Mouse (Mus musculus) testis, adult 2 months (tissue): ENCODE measurements at regions not wholly inside any gene's neighbourhood (a gene's known extent, or its start where the extent isn't known, plus 50 kb on each side); places are given as distances from the start of the nearest gene placed in this dataset.
A peak's percentile ranks its signal among the peaks of the same experiment; 100 is the strongest.

Source experiments
- H3K27ac ChIP-seq: fragments of 200-500 bp; 2 replicates; pipeline ENCODE4 v1.5.1; 2012; ENCODE audit warnings: low read depth, low read length; ENCODE audit not compliant: control insufficient read depth, insufficient read depth
- H3K27me3 ChIP-seq: fragments of 200-500 bp; 2 replicates; pipeline ENCODE4 v1.6.1; 2012; ENCODE audit warnings: mild to moderate bottlenecking, low read length, moderate library complexity; ENCODE audit not compliant: control insufficient read depth, insufficient read depth
- H3K36me3 ChIP-seq: fragments of 200-500 bp; 2 replicates; pipeline ENCODE4 v1.6.1; 2012; ENCODE audit warnings: mild to moderate bottlenecking, low read length; ENCODE audit not compliant: control insufficient read depth, insufficient read depth
- H3K4me1 ChIP-seq: fragments of 200-500 bp; 2 replicates; pipeline ENCODE4 v1.6.1; 2012; ENCODE audit warnings: low read length; ENCODE audit not compliant: control insufficient read depth, insufficient read depth
- H3K4me3 ChIP-seq: fragments of 200-500 bp; 2 replicates; pipeline ENCODE4 v1.5.1; 2012; ENCODE audit warnings: low read depth, mild to moderate bottlenecking, low read length, moderate library complexity, mixed read lengths; ENCODE audit not compliant: control insufficient read depth
- CTCF ChIP-seq: fragments of 200-500 bp; IDR thresholded peaks from 2 replicates; pipeline ENCODE4 v1.5.1; 2012; ENCODE audit warnings: low read depth, mild to moderate bottlenecking, inconsistent platforms, low read length, moderate library complexity; ENCODE audit not compliant: control insufficient read depth, insufficient read depth, insufficient replicate concordance
- POLR2A ChIP-seq: fragments of 200-500 bp; IDR thresholded peaks from 2 replicates; pipeline ENCODE4 v1.6.1; 2012; ENCODE audit warnings: low read depth, mild to moderate bottlenecking, inconsistent platforms, low read length, moderate library complexity; ENCODE audit not compliant: control insufficient read depth

DNA sequence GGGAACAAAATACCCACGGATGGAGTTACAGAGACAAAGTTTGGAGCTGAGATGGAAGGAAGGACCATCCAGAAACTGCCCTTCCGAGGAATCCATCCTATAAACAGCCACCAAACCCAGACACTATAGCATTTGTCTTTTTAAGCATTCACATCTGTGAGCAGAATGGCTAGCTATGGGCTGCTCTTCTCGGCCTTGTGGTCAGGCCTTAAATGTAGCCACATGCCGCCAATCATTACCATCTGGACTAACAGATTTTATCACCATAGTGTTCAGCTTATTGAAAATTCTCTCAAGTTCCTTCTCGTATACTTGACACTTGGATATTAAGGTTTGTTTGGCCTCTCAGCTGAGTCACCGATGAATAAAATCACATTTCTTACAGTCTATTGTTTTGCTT lies 146.0 kb upstream of the Avpr1a start:
- no peak for TF ChIP-seq CTCF
- no peak for TF ChIP-seq POLR2A
- Histone ChIP-seq H3K36me3 (no peaks in the 10 kb centered on the region), H3K4me3 (no peak overlapping the region), H3K4me1 (no peaks in the 10 kb centered on the region), H3K27ac (no peak overlapping the region), H3K27me3 (no peaks in the 10 kb centered on the region)

DNA sequence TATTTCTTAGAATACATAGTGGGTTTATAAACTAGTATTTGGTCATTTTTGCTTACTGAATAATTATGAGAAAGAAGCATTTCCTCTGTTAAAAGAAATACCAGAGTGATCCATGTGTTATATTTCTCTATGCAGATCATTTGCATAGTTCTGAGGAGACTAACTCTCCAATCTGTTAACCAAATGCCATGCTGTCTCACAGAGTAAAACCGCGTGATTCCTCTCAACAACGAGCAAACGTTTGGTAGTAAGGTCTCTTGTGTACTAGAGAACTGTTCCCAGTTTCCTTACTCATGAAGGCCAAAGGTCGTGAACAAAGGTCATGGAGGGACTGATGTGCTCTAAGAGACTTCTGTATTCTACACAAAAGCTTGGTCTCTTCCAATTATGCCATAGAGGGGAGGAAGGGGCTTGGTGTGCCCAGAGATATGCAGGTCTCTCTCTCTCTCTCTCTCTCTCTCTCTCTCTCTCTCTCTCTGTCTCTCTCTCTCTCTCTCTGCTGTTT lies 152.3 kb upstream of the Avpr1a start:
- no peak overlapping the region for H3K4me3 ChIP-seq
- TF ChIP-seq CTCF (no peak), POLR2A (no peak)
- no peaks in the 10 kb centered on the region for H3K36me3 ChIP-seq
- no peaks in the 10 kb centered on the region for H3K27me3 ChIP-seq
- no peak overlapping the region for H3K27ac ChIP-seq
- no peaks in the 10 kb centered on the region for H3K4me1 ChIP-seq

GRCm38 (mm10) chr10:122291611-122292010 lies 156.7 kb upstream of the Avpr1a start:
- no peak overlapping the region for H3K4me3 ChIP-seq
- H3K4me1 ChIP-seq = no peaks in the 10 kb centered on the region
- no peak overlapping the region for H3K27ac ChIP-seq
- H3K27me3 ChIP-seq = no peaks in the 10 kb centered on the region
- no peaks in the 10 kb centered on the region for H3K36me3 ChIP-seq
- TF ChIP-seq CTCF (no peak), POLR2A (no peak)

- Histone ChIP-seq H3K27ac (no peak overlapping the region), H3K4me1 (no peaks in the 10 kb centered on the region), H3K27me3 (no peaks in the 10 kb centered on the region), H3K36me3 (no peaks in the 10 kb centered on the region), H3K4me3 (no peak overlapping the region)
- no peak for TF ChIP-seq POLR2A
- TF ChIP-seq CTCF = no peak
These were observed 157.2 kb upstream of the Avpr1a start for GRCm38 (mm10) chr10:122291091-122291490.

DNA sequence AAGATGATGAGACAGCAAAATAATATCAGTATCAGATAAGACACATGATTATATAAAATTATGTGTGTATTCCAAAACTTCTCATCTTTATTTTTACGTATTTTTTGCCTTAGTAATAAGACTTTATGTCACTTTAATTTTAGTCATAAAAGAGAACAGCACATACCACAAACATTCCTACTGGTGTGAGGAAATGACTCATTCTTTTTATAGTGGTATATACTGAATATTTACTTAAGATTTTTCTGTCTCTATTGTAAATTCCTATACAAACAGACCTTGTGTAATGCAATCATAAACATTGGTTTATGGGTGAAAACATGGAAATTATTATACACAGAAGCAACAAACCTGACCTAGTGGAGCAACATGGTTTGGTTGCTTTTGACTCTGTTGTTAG lies 173.4 kb upstream of the Avpr1a start:
- no peak overlapping the region for H3K27ac ChIP-seq
- no peaks in the 10 kb centered on the region for H3K4me1 ChIP-seq
- TF ChIP-seq CTCF = no peak
- TF ChIP-seq POLR2A = no peak
- no peaks in the 10 kb centered on the region for H3K27me3 ChIP-seq
- H3K36me3 ChIP-seq = no peaks in the 10 kb centered on the region
- H3K4me3 ChIP-seq = no peak overlapping the region

- Histone ChIP-seq H3K36me3 (no peaks in the 10 kb centered on the region), H3K27me3 (no peaks in the 10 kb centered on the region), H3K4me1 (no peaks in the 10 kb centered on the region), H3K27ac (peak overlapping the region; percentile 53; the same call in 1 of the 2 replicates), H3K4me3 (no peak overlapping the region)
- no peak for TF ChIP-seq POLR2A
- no peak for TF ChIP-seq CTCF
These were observed 174.1 kb upstream of the Avpr1a start for GRCm38 (mm10) chr10:122274181-122274580.

DNA sequence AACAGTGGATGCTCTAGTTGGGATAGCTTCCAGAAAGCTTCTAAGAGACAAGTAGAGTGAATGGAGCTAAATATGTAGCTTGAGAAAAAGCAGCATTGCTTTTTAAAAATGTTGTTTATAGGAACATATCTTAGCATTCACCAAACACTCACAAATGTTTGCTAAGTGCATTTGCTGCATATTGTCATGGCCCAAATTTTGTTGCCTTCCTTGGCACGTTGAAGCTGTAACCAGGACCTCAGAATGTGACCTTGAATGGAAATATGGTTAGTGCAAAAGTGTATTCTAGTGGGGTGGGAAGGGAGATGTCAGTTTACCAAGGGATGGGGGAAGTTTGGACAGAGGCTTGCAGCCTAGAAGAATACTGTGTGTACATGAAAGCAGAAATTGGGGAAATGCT lies 166.9 kb upstream of the Rxylt1 start:
- TF ChIP-seq POLR2A = no peak
- TF ChIP-seq CTCF = no peak
- no peaks in the 10 kb centered on the region for H3K4me1 ChIP-seq

GRCm38 (mm10) chr10:122259354-122259753 lies 162.2 kb upstream of the Rxylt1 start:
- Histone ChIP-seq H3K27ac (no peak overlapping the region), H3K36me3 (no peaks in the 10 kb centered on the region), H3K4me3 (no peak overlapping the region), H3K27me3 (no peaks in the 10 kb centered on the region), H3K4me1 (no peaks in the 10 kb centered on the region)
- no peak for TF ChIP-seq POLR2A
- TF ChIP-seq CTCF = no peak

More for the DNA sequence above, 166.9 kb upstream of the Rxylt1 start:
- no peaks in the 10 kb centered on the region for H3K27me3 ChIP-seq
- H3K36me3 ChIP-seq = no peaks in the 10 kb centered on the region
- no peak overlapping the region for H3K4me3 ChIP-seq
- H3K27ac ChIP-seq = no peak overlapping the region
